Mouse (Mus musculus) right cerebral cortex, adult 2 months (tissue): Measurements from ENCODE around the gene 2610001J05Rik.

Source experiments
- DNase-seq, 2 experiments: peaks; one replicate each; pipeline ENCODE4 v3.0.0; 2021 to 2022; ENCODE audit warnings: low spot score in 2 of 2

Gene 2610001J05Rik

GRCm38 (mm10) chr6:13835720-13836665, 35.3 kb downstream of the 2610001J05Rik start:
- DNase-seq = peak; percentile 51 to 56

- DNase-seq = no peak
Observed at GRCm38 (mm10) chr6:13832770-13833169, 38.5 kb downstream of the 2610001J05Rik start.

- DNase-seq = no peak
Observed at GRCm38 (mm10) chr6:13828877-13829276, 42.4 kb downstream of the 2610001J05Rik start.
